Mouse (Mus musculus): Measurements from ENCODE around the gene Lsm2.
"Not testable (repeated sequence)": the region's sequence is repeated elsewhere in the genome, so short reads cannot be mapped to it uniquely, and the experiment has no call there.

DNA sequence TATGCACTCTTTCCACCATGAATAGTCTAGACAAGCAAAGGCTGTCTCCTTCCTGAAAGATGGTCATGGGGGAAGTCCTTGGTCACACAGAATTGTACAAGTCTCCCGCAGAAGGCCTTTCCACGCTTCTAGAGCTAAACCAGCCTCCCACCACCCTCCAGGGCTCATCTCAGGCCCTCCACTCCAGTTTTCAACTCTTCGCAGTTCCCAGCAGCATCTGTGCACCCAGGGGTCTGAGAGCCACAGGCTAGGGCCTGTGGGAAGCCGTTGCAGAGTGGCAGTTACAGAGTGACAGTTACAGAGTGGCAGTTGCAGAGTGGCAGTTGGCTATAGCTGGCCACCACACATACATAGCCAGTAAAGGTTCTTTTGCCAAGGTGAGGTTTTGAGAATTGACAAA lies 14.3 kb downstream of the Lsm2 start:
- not testable (repeated sequence) for TF ChIP-seq GATA1 (IDR thresholded peaks at IDR 0.05; ENCODE audit: borderline replicate concordance, low read length); FLI1 (IDR thresholded peaks at IDR 0.05; ENCODE audit: low read length)

Measured in megakaryocyte, embryonic 14.5 days (primary cell).